Mouse (Mus musculus) limb, embryonic 10.5 days (tissue): ENCODE data around the gene Padi3. TPM values are rescaled to one million over a fixed set of nuclear protein-coding genes. Genes with fewer than 3 reads are reported as not detected.
A peak's percentile ranks its signal among the peaks of the same experiment; 100 is the strongest.

ENCODE experiments used
- DNase-seq: peaks from one replicate; pipeline ENCODE4 v3.0.0-alpha.2; 2017; ENCODE audit warnings: low spot score
- H3K27ac ChIP-seq: fragments of 300-500 bp; sonication (generic); 2 replicates; pipeline ENCODE4 v1.5.1; 2016; ENCODE audit warnings: mild to moderate bottlenecking
- H3K27me3 ChIP-seq: fragments of 300-500 bp; sonication (generic); 2 replicates; pipeline ENCODE4 v1.6.1; 2016; ENCODE audit warnings: low read depth, mild to moderate bottlenecking; ENCODE audit not compliant: poor library complexity, severe bottlenecking
- H3K36me3 ChIP-seq: fragments of 300-500 bp; sonication (generic); 2 replicates; pipeline ENCODE4 v1.6.1; 2016; ENCODE audit warnings: mild to moderate bottlenecking, moderate library complexity
- H3K4me1 ChIP-seq: fragments of 300-500 bp; sonication (generic); 2 replicates; pipeline ENCODE4 v1.6.1; 2016
- H3K4me3 ChIP-seq: fragments of 300-500 bp; sonication (generic); 2 replicates; pipeline ENCODE4 v1.5.1; 2016; ENCODE audit warnings: mild to moderate bottlenecking, moderate library complexity
- H3K9me3 ChIP-seq: fragments of 300-500 bp; sonication (generic); replicated peaks from 2 replicates; pipeline ENCODE4 v1.6.1; 2016; ENCODE audit warnings: mild to moderate bottlenecking
- WGBS: fragments of 180-500 bp; shearing (Covaris S2); methylation state at CpG from one replicate; pipeline ENCODE4 v1.1.7; 2016; 5-methylcytosine and 5-hydroxymethylcytosine counted together
- polyA plus RNA-seq: library from polyadenylated mRNA; unstranded; fragments of >200 nt; fragmentation: Nextera tagmentation; extraction: Ambion mirVana; gene quantifications from 2 replicates; pipeline ENCODE4 v1.2.1, GENCODE M21; 2016

Padi3 gene
- 1.3 and 1.5 TPM in 2 replicates for polyA plus RNA-seq

DNA sequence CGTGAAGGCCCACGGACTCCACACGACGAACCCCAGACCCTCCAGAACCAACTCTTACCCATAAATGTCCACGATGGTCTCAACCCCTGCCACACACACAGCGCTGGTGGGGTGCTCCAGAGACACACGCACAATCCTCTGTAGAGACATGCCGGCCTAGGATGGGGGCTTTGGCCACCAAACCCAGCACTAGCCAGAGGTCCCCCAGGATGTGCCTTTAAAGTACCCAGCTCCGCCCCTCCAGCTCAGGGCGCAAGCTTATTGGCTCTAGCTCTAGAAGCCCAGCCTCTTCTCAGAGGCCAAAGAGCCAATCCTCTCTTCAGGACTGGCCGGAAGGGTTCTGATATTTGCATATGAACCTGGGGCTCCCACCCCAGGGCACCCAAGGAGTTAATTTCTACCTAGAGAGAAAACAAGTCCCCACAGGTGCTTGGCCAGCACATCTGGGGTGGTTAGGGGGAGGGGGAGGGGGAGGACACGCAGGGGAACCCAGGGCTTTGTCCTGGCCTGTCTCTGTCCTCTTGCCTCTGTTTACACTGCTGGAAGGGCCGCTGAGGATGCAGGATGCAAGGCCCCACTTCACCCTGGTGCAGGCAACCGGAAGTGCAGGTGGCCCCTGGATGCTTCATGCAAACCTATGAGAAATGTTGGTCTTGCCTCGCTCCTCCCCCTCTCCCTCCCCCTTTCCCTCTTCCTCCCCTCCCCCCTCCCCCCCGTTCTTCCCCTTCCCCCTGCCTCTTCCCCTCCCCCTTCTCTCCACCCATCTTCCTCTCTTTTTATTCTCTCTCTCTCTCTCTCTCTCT is at the start of gene Padi3:
Padi3 (minus strand) TSS at position 191 of the 803 bp plus-strand sequence.
- Histone ChIP-seq H3K36me3 (no peaks in the 10 kb centered on the region), H3K4me1 (peaks cover 60% of the 10 kb centered on the region), H3K27me3 (peaks cover 18% of the 10 kb centered on the region), H3K27ac (peak within 1 kb of the TSS; percentile 53), H3K4me3 (no peak within 1 kb of the TSS), H3K9me3 (no peaks in the 10 kb centered on the region)
- WGBS, result 72% methylated on average over 16 of the region's 16 CpGs
- no peak for DNase-seq

DNA sequence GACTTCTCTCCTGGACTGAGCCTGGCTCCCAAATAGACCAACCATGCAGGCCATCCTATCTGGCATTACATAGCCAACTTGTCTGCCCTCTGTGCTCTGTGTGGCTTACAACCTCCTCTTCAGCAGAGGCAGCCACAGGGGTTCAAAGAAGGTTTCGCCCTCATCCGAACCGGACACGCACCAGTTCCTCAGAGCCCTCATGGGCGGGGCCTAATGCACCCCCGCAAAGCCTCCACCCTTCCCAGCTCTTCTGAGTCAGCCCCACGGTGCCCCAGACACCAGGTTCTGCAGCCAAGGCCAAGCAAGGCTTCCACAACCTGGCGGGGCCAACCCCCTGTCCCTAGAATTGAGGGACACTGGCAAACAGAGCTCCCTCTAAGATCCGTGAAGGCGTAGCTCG is 48.8 kb upstream of the Padi3 start:
- Histone ChIP-seq H3K9me3 (no peaks in the 10 kb centered on the region), H3K27ac (no peak overlapping the region), H3K4me3 (no peak overlapping the region), H3K36me3 (no peaks in the 10 kb centered on the region), H3K4me1 (no peaks in the 10 kb centered on the region), H3K27me3 (peaks cover 11% of the 10 kb centered on the region; the same call in 1 of the 2 replicates)
- 86% methylated on average over 11 of the region's 11 CpGs for WGBS
- DNase-seq, result no peak

DNA sequence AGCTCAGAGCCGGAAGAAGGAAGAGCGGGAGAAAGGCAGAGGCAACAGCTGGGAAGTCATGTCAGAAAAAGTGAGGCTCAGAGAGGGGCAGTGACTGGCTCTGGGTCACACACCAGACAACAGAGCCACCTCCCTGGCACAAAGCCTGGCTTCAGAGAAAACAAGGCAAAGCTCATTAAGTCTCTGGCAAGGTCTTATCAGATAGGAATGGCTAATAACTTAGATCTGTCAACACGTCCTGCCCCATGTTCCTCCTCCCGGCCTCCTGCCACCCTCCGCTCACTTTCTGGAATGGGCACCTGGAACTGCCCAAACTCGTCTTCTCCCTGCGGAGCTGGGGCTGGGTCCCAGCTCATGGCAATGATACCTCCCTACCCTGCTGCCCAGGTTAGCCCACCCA is 47.4 kb upstream of the Padi3 start:
- H3K9me3 ChIP-seq, result no peaks in the 10 kb centered on the region
- no peak for DNase-seq
- H3K27me3 ChIP-seq, result peaks cover 11% of the 10 kb centered on the region; the same call in 1 of the 2 replicates
- H3K27ac ChIP-seq, result no peak overlapping the region
- H3K36me3 ChIP-seq, result no peaks in the 10 kb centered on the region
- 80% methylated on average over 7 of the region's 7 CpGs for WGBS
- no peaks in the 10 kb centered on the region for H3K4me1 ChIP-seq
- no peak overlapping the region for H3K4me3 ChIP-seq

DNA sequence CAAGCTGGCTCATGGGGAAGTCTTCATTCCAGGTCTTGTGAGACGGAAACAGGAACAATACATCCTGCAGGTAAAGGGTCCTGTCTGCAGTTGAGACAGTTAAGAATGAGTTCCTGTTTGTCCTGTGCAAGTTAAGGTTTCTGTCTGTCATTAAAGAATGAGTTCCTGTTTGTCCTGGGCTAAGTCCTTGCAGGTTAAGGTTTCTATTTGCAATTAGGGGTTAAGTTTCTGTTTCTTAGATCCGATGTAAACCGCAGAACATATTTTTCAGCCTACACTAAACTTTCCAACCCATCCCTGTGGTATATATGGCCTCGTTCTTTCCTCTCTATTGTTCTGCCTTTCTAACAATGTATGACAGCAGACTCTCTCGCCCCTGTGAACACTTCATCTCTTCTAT is 46.6 kb upstream of the Padi3 start:
- H3K27me3 ChIP-seq, result peaks cover 11% of the 10 kb centered on the region; the same call in 1 of the 2 replicates
- no peak overlapping the region for H3K4me3 ChIP-seq
- 86% methylated on average over 5 of the region's 5 CpGs for WGBS
- H3K4me1 ChIP-seq, result no peaks in the 10 kb centered on the region
- H3K9me3 ChIP-seq, result no peaks in the 10 kb centered on the region
- H3K27ac ChIP-seq, result no peak overlapping the region
- H3K36me3 ChIP-seq, result no peaks in the 10 kb centered on the region
- no peak for DNase-seq

DNA sequence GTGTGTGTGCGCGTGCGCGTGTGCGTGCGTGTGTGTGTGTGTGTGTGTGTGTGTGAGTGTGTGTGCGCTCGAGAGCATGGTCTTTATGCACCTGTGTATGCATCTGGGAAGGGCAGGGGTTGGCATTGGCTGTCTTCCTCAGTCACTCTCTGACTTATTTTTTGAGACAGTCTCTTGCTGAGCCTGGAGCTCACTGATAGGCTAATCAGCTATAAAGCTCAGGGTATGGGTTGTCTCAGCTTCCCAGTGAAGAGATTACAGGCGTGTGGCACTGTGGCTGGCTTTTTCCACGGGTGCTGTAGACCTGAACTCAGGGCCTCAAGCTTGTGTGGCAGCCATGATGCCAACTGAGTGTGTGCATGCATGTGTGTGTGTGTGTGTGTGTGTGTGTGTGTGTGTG is 44.7 kb upstream of the Padi3 start:
- H3K27me3 ChIP-seq, result peaks cover 11% of the 10 kb centered on the region; the same call in 1 of the 2 replicates
- H3K27ac ChIP-seq, result peak overlapping the region; percentile 14; the same call in 1 of the 2 replicates
- no peaks in the 10 kb centered on the region for H3K9me3 ChIP-seq
- no peak for DNase-seq
- no peaks in the 10 kb centered on the region for H3K4me1 ChIP-seq
- 95% methylated on average over 10 of the region's 10 CpGs for WGBS
- no peak overlapping the region for H3K4me3 ChIP-seq
- H3K36me3 ChIP-seq, result no peaks in the 10 kb centered on the region

DNA sequence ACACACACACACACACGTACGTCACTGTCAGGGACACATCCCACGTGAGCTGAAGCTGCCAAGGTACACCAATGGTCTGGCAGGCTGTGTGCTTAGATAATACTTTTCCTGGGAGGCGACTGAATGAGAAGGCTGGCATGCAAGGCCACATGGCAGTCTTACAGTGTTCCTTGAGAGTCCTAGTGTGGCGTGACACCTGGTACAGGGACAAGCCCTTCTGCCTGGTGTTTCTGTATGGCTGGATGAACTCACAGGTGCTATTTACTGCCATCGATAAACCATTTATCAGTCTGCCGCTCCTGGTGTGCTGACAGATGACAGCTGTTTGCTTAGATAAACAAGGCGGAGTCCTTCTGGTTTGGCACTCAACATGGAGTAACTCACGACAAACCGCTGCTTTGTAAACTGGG is 44.0 kb upstream of the Padi3 start:
- H3K27me3 ChIP-seq, result peaks cover 11% of the 10 kb centered on the region; the same call in 1 of the 2 replicates
- WGBS, result 77% methylated on average over 10 of the region's 10 CpGs

DNA sequence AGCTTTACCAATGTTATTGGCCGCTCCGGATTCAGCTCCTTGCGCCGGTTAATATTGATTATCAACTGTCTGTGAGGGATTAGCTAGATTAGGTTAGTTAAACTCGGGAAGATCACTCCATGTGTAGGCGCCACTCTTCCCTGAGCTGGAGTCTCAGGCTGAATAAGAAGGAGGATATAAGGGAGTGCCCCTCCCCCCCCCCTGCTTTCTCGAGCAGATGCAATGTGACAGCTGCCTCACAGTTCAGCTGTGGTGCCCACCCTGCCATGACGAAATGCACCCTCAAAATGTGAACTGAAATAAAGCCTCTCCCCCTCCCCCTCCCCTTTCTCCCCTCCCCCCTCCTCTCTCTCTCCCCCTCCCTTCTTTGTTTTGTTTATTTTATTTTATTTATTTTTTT is 43.2 kb upstream of the Padi3 start:
- Histone ChIP-seq H3K27ac (no peak overlapping the region), H3K4me3 (no peak overlapping the region), H3K9me3 (no peaks in the 10 kb centered on the region), H3K27me3 (peaks cover 10% of the 10 kb centered on the region; the same call in 1 of the 2 replicates), H3K4me1 (no peaks in the 10 kb centered on the region), H3K36me3 (no peaks in the 10 kb centered on the region)
- 73% methylated on average over 8 of the region's 8 CpGs for WGBS
- no peak for DNase-seq

More for the DNA sequence above, 44.0 kb upstream of the Padi3 start:
- no peak overlapping the region for H3K27ac ChIP-seq
- no peaks in the 10 kb centered on the region for H3K36me3 ChIP-seq
- no peak overlapping the region for H3K4me3 ChIP-seq
- H3K4me1 ChIP-seq, result no peaks in the 10 kb centered on the region
- no peak for DNase-seq
- H3K9me3 ChIP-seq, result no peaks in the 10 kb centered on the region

DNA sequence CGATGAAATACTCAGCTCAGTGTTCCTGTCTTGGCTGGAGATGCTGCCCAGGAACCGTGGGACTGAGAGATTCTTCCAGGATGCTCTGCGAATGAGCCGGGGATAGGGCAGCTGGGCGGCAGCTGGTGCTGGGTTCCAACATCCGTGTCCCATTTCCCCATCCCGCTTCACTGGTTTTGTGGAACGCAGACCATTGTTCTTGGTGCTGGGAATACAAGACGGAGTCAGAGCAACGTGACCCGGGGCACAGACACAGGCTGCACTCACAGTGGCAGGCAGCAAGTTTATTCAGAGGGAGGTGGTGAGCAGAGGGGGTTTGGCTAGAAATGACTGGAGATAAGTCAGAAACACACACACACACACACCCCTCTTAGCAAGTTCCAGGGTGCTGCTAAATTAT is 38.9 kb upstream of the Padi3 start:
- Histone ChIP-seq H3K9me3 (no peaks in the 10 kb centered on the region), H3K36me3 (no peaks in the 10 kb centered on the region), H3K27me3 (no peaks in the 10 kb centered on the region), H3K4me1 (no peaks in the 10 kb centered on the region), H3K4me3 (no peak overlapping the region), H3K27ac (no peak overlapping the region; the same call in 1 of the 2 replicates)
- WGBS, result 89% methylated on average over 11 of the region's 11 CpGs
- no peak for DNase-seq

DNA sequence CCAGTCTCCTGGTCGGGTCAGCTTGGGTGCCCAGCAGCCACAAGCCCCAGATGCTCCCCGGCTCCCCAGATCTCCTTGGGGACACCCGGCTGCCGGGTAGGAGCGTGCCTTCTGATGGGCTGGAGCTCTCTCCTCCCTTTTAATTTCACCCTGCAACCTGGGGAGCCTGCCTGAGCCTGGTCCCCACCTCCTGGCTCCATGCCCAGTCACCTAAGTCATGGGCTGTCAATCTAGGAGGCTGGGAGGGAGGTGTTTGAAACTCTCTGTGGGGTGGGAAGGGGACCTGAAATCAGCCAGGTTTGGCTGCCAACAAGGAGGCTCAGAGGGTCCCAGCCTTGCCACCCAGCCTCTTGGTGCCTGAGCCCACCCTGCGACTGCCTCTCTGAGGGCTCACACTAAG is 35.2 kb upstream of the Padi3 start, which contains the start of gene Padi1:
Padi1 (minus strand) TSS at position 113 of the 400 bp plus-strand sequence.
- H3K9me3 ChIP-seq, result no peaks in the 10 kb centered on the region
- H3K4me3 ChIP-seq, result no peak within 1 kb of the TSS
- WGBS, result 88% methylated on average over 6 of the region's 6 CpGs
- H3K27ac ChIP-seq, result no peak within 1 kb of the TSS
- H3K4me1 ChIP-seq, result peaks cover 15% of the 10 kb centered on the region
- no peak for DNase-seq
- no peaks in the 10 kb centered on the region for H3K36me3 ChIP-seq
- H3K27me3 ChIP-seq, result no peaks in the 10 kb centered on the region

DNA sequence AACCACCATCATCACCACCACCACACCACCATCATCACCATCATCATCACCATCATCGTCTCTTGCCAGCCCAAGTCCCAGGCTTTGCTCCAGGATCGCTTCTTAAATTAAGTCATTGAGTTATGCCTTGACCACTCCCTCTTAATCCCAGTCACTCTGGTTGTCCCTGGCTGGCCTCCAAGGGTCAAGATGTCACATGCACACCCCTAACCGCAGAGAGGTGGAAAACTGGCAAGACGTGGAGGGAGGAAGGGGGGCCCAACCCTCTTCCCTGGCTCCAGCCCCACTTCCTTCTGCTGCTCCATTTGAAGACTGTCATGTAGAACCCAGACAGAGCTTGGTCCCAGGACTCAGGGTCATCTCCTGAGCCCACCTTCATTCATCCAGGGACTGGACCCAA is 34.5 kb upstream of the Padi3 start:
- peaks cover 15% of the 10 kb centered on the region for H3K4me1 ChIP-seq
- DNase-seq, result no peak
- H3K9me3 ChIP-seq, result no peaks in the 10 kb centered on the region
- H3K27me3 ChIP-seq, result no peaks in the 10 kb centered on the region
- no peak overlapping the region for H3K4me3 ChIP-seq
- H3K36me3 ChIP-seq, result no peaks in the 10 kb centered on the region
- 74% methylated on average over 4 of the region's 4 CpGs for WGBS
- no peak overlapping the region for H3K27ac ChIP-seq

DNA sequence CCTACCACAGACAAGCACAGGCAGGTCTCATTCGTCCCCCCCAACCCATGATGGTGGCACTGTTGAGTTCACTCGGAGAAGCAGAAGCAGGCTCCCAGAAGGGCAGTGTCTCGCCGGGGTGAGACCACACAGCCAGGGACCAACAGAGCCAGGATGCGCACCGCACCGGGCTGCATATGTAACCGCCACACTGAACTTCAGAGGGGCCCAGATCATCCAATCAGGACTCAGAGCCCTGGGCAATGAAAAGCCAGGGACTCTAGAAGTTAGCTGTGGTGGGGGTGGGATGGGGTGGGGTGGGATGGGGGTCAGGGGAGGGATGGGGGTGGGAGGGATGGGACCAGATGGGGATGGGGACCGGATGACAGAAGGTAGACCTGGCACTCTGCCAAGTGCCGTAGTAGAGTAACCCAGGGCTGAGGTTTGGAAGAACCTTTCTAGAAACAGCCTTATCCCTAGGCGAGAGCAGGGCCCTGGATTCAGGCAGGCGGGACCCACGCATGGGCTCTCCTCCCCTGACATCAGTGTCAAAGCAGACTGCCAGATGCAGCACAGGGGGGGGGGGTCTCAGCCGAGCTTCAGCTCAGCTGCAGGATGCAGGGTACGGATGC is 33.3 kb upstream of the Padi3 start:
- no peak for DNase-seq
- Histone ChIP-seq H3K4me3 (no peak overlapping the region), H3K4me1 (peaks cover 15% of the 10 kb centered on the region), H3K36me3 (no peaks in the 10 kb centered on the region), H3K27me3 (no peaks in the 10 kb centered on the region), H3K9me3 (no peaks in the 10 kb centered on the region), H3K27ac (no peak overlapping the region)
- 76% methylated on average over 15 of the region's 15 CpGs for WGBS

DNA sequence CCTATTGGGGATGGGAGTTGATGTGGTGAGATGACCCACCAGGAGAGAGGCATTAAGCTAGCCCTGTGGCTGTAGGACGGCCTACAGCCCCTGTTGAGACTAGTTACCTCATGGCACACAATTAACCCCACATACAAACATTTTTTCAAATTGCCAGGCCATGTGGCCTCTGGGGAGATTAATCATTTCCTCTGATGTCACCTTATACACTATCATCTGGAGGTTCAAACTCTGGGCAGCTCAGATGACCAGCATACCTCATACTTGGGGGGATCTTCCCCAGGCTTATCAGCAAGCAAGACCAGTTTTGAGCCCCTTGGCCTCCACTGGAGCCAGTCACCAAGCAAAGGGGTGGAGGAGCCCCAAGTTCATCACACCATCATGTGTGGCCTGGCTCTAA is 32.5 kb upstream of the Padi3 start:
- Histone ChIP-seq H3K4me1 (peaks cover 19% of the 10 kb centered on the region), H3K9me3 (no peaks in the 10 kb centered on the region), H3K4me3 (no peak overlapping the region), H3K27ac (no peak overlapping the region), H3K36me3 (no peaks in the 10 kb centered on the region), H3K27me3 (peaks cover 4% of the 10 kb centered on the region; the same call in 1 of the 2 replicates)
- DNase-seq, result no peak
- 56% methylated on average over 1 of the region's 1 CpGs for WGBS

DNA sequence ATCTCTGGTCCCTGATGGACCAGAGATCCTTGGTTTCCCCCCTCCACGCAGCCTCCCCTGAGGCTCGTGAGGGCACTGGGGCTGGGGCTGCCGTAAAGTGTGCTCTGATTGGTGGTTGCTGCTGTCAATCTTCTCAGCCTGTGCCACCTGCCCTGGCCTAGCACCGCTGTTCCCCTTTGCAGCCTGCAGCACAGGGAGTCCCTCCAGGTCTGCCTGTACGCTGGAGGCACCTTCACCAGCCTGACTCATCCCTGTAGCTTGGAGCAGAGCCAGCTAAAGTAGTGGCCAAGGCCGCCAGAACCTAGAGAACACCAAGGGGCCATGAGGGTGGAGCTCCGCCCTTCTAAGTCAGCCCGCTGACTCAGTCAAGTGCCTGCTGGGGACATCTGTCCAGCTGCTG is 27.4 kb upstream of the Padi3 start:
- Histone ChIP-seq H3K4me1 (peaks cover 44% of the 10 kb centered on the region), H3K4me3 (no peak overlapping the region), H3K27me3 (peaks cover 47% of the 10 kb centered on the region), H3K36me3 (no peaks in the 10 kb centered on the region), H3K9me3 (no peaks in the 10 kb centered on the region), H3K27ac (0 out of 2 replicates have a peak overlapping the region, but pooled peaks have one; percentile 42)
- 26% methylated on average over 8 of the region's 8 CpGs for WGBS
- no peak for DNase-seq
